Mouse (Mus musculus) heart, adult 9 months (tissue): ENCODE results near the gene Pigk.

ENCODE experiments used
- DNase-seq, 2 experiments: peaks; one replicate each; pipeline ENCODE4 v3.0.0; 2022; ENCODE audit warnings: low spot score in 2 of 2

The Pigk gene

DNA sequence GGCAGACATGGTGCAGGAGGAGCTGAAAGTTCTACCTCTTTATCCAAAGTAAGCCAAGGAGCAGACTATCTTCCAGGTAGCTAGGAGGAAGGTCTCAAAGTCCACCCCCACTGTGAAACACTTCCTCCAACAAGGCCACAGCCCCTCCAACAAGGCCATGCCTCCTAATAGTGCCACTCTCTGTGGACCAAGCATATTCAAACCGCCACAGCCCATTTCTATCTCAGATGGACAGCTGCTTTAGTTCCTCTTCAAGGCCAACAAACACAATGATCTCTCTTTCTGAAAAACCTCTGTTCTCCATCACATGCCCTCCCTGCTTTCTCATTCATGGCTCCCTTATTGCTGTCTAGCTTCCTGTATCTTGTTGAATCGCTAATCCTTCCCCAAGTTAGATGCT is 218.6 kb downstream of the Pigk start:
- no peak for DNase-seq

DNA sequence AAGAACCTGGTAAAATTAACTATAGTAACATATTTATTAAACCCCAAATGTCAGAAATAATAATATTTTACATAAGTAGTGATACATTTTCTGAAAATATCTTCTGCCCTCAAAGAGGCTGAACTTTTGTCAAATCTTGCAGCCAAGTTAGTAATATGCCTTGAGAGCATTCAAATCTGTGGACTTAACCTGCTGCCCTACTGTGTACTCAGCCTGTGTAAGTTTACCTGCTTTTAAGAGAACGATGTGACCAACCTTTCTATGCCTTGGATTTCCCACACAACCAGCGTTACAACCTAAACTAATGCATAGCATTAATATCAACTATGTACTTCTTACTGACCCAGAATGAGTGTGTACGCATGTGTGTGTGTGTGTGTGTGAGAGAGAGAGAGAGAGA is 219.8 kb downstream of the Pigk start:
- no peak for DNase-seq

- no peak for DNase-seq
Measured at GRCm38 (mm10) chr3:152936313-152936712, 222.4 kb downstream of the Pigk start.

DNA sequence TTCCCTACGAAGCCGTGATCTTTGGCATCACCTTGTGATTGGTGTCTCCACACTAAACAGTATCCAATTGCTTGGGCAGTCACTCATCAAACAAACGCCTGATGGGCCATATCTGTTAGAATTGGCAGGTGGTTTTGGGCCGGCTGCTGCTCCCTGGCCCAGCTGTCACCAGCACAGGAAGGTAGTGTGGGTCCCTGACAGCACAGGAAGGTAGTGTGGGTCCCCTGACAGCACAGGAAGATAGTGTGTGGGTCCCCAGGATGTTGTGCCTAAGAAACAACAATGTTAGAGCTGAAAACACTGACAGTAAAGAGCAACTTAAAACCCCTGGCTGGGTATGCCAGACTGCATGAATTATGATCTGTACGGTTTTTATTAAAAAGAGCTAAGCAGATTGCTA is 227.8 kb downstream of the Pigk start:
- DNase-seq: no peak

- DNase-seq: peak in 1 of 2 experiments; percentile 3
Measured at GRCm38 (mm10) chr3:152942985-152943384, 229.1 kb downstream of the Pigk start.

- peak in 1 of 2 experiments; percentile 11 for DNase-seq
Measured at GRCm38 (mm10) chr3:152944766-152945165, 230.9 kb downstream of the Pigk start.

DNA sequence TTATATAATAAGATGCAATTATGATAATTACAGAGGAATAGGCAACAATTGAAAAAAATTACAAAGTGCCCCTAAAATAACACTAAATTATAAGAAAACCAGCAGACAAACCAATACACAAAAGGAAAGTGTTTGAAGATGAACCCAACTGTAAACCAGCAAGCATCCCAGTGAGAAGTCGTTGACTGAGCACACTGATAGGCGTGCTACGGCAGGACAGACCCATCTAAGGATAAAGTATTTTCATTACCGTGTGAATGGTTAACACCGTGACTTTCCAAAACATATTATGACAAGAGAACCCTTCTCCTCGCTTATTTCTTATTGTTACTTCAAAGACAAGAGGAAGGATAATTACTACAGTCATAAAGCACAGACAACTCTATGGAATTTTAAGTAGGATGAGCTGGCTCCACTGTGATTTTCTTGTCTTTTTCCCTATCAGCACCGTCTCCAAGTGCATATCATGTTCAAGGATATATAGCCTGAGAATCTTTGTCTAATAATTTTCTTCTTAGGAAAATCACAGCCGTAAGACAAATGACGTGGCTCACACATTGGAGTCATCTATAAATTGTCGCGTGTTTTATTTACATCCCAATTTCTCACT is 233.2 kb downstream of the Pigk start:
- no peak for DNase-seq

DNA sequence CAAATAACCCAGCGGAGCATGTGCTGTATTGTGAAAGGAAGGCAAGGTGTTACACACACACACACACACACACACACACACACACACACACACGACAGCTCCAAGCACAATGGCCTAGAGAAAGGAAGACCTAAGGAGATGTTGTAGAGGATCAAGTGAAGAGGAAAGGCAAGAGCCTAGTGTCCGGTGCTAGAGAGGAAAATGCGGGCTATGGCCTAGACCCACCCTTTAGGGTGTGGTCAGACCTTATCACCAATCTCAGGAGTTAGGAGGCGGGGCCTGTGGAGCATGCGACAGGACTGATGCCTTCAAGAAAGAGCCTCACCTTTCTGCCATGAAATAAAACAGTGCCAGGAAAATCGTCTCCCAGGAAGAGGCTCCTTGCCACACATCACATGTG is 234.7 kb downstream of the Pigk start:
- DNase-seq: no peak

- DNase-seq: no peak
Measured at GRCm38 (mm10) chr3:152949233-152949777, 235.4 kb downstream of the Pigk start.

DNA sequence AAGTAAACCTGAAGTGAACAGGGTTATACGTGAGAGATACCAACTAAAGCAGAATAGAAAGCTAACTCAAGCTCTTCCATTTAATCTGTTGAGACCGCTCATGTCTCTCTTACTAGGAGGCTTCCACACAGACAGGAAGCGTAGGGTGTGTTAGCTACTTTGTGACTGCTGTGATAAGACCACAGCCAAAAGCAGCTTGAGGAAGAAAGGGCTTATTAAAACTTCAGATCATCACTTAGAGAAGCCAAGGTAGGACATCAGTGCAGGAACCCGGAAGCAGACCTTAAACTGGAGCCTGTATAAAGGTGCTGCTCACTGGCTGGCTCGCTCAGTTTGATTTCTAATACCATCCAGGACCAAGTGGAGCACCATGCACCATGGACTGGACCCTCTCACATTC is 236.4 kb downstream of the Pigk start:
- no peak for DNase-seq

GRCm38 (mm10) chr3:152950914-152951313 is 237.0 kb downstream of the Pigk start:
- no peak for DNase-seq

- DNase-seq: no peak
Measured at GRCm38 (mm10) chr3:152951634-152952545, 238.0 kb downstream of the Pigk start.

DNA sequence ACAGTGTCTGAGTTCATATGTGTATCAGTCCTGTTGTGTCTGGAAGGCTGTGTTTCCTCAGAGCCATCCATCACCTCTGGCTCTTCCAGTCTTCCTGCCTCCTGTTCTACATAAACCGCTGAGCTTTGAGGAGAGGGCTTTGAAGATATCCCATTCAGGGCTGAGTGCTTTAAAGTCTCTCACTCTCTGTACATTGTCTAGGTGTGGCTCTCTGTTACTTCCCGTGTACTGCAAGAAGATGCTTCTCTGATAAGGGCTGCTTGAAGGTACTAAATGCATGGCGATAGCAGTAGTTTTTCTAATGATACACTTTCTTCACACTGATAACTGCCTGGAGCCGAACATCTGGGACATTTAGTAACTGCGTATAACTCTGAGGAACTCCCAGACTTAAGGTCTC is 242.1 kb downstream of the Pigk start:
- no peak for DNase-seq

- DNase-seq: no peak
Measured at GRCm38 (mm10) chr3:152956771-152957170, 242.9 kb downstream of the Pigk start.

- peak in 1 of 2 experiments; percentile 8 for DNase-seq
Measured at GRCm38 (mm10) chr3:152958358-152959150, 244.7 kb downstream of the Pigk start.

GRCm38 (mm10) chr3:152961855-152962376 is 248.0 kb downstream of the Pigk start:
- DNase-seq: no peak

DNA sequence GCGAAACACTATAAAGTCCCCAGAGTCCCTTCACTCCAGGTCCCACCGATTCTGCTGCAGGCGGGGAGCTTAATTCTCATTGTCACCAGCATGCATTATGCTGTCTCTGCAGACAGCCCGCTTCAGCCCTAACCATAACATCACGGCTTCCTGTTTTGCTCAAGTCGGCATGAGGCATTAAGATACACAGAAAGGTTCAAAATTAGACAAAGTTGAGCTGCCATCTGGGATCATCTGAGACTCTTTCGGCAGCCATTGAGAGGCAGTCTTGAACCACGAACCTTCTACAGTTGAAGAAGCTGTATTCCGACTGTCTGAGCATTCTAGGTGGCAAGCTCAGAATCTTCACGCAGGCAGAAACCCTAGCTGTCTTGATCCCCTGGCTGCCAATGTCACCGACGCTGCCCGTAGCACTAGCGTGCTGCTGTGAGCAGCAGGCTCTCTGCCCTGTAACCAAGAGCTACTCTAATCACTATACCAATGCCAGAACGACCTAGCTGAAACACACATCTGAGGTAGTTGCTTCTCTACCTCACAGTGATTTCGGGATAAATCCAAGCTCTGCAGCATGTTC is 256.0 kb downstream of the Pigk start:
- no peak for DNase-seq

DNA sequence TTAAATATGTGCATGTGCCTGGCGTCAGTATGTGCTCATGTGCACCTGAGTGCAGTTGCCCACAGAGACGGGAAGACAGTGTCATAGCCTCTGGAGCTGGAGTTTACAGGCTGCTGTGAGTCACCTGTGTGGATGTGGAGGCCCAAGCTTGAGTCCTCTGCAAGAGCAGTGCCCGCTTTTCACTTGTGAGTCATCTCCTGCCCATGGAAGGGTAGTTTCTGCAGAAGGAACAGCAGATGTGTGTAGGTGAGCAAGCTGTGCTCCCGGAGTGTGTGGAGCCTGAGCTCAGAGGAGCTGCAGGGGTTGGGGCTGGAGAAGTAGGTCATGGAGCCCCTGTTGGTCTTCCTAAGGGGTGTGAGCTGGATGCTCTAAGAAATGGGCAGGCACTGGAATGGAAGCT is 257.5 kb downstream of the Pigk start:
- no peak for DNase-seq

DNA sequence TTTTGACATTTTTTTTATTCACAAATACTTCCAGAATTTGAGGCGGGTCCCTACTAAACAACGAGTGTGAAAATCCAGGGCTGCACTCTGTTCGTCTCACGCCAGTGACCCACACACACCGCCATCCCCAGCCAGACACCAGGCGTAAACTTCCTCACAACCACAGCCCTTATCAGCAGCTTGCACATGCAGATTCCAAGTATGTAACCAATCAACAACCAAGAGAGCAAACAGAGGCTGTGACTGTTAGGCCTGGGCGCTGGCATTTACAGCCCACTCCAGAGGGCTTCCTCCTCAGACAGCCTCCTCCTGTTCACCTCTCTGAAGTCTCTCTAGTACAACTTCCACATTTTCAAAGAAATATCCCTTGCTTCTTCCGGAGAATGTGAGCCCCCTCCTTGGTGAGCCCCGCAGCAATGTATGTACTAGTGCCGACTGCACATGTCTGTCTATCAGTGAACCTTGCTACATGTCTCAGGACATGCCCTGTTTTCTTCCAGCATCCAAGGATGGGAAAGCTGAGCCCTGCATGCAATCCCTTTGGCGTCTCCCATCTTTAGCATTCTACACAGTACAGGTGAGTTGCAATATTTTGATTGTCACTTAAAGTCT is 265.7 kb downstream of the Pigk start:
- no peak for DNase-seq

DNA sequence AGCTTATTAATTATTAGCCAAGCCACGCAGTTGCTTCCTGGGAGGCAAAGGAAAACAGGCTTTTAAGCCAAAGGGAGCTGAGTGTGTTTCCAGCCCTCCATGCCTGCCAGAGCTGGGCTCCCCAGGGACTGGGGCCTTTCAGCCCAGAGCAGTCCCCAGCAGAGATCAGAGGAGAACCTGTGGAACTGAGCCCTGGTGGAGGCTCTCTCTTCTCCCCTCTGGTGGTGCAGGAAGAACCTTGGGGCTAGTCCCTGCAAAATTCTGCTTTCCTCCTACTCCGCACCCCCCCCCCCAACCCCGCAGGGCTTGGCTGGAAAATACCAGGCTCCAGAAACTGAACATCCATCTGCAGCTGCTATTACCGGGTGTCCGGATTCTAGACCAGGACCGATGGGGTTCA is 266.5 kb downstream of the Pigk start:
- DNase-seq: no peak
